Mouse (Mus musculus) forebrain, embryonic 14.5 days (tissue): ENCODE measurements at regions not wholly inside any gene's neighbourhood (a gene's known extent, or its start where the extent isn't known, plus 50 kb on each side); places are given as distances from the start of the nearest gene placed in this dataset.
A peak's percentile ranks its signal among the peaks of the same experiment; 100 is the strongest.
"Not testable (repeated sequence)": the region's sequence is repeated elsewhere in the genome, so short reads cannot be mapped to it uniquely, and the experiment has no call there.

Experiments used
- ATAC-seq: fragments of 200-750 bp; cut with Nextera tagmentation; 2 replicates; pipeline ENCODE4 v1.8.0; 2017; ENCODE audit warnings: mild to moderate bottlenecking, moderate library complexity
- DNase-seq: peaks from one replicate; pipeline ENCODE4 v3.0.0-alpha.2; 2015; ENCODE audit warnings: low spot score
- H3K27ac ChIP-seq: fragments of 300-500 bp; sonication (generic); 2 replicates; pipeline ENCODE4 v1.5.1; 2014; ENCODE audit warnings: low read depth, mild to moderate bottlenecking, control low read depth, low read length, moderate library complexity
- H3K27me3 ChIP-seq: fragments of 300-500 bp; sonication (generic); replicated peaks from 2 replicates; pipeline ENCODE4 v1.6.1; 2014; ENCODE audit warnings: low read length, control low read depth, mixed read lengths; ENCODE audit not compliant: control insufficient read depth, insufficient read depth
- H3K36me3 ChIP-seq: fragments of 300-500 bp; sonication (generic); 2 replicates; pipeline ENCODE4 v1.6.1; 2014; ENCODE audit warnings: low read length, control low read depth; ENCODE audit not compliant: control insufficient read depth, insufficient read depth
- H3K4me1 ChIP-seq: fragments of 300-500 bp; sonication (generic); 2 replicates; pipeline ENCODE4 v1.6.1; 2014; ENCODE audit warnings: antibody characterized with exemption, low read length, control low read depth; ENCODE audit not compliant: control insufficient read depth, insufficient read depth
- H3K4me2 ChIP-seq: fragments of 300-500 bp; sonication (generic); 2 replicates; pipeline ENCODE4 v1.6.1; 2014; ENCODE audit warnings: mild to moderate bottlenecking, control low read depth, low read length
- H3K4me3 ChIP-seq: fragments of 300-500 bp; sonication (generic); 2 replicates; pipeline ENCODE4 v1.5.1; 2014; ENCODE audit warnings: low read depth, low read length, control low read depth
- H3K9ac ChIP-seq: fragments of 300-500 bp; sonication (generic); 2 replicates; pipeline ENCODE4 v1.6.1; 2014; ENCODE audit warnings: mild to moderate bottlenecking, low read length, control low read depth, moderate library complexity
- H3K9me3 ChIP-seq: fragments of 300-500 bp; sonication (generic); replicated peaks from 2 replicates; pipeline ENCODE4 v1.6.1; 2016; ENCODE audit warnings: low read length, control low read depth, mixed read lengths; ENCODE audit not compliant: control insufficient read depth
- WGBS: fragments of 180-500 bp; shearing (Covaris S2); extraction: QIAGEN DNeasy Blood & Tissue Kit; methylation state at CpG from one replicate; pipeline ENCODE4 v1.1.7; 2014; 5-methylcytosine and 5-hydroxymethylcytosine counted together

GRCm38 (mm10) chr10:25632306-25632705 is 96.2 kb upstream of the Smlr1 start:
- no peak overlapping the region for H3K9ac ChIP-seq
- H3K4me3 ChIP-seq: no peak overlapping the region
- no peak overlapping the region for H3K4me2 ChIP-seq
- H3K27ac ChIP-seq: no peak overlapping the region
- 93% methylated on average over 7 of the region's 7 CpGs for WGBS
- H3K4me1 ChIP-seq: no peaks in the 10 kb centered on the region
- H3K36me3 ChIP-seq: no peaks in the 10 kb centered on the region
- ATAC-seq (no peak), DNase-seq (no peak)
- no peaks in the 10 kb centered on the region for H3K9me3 ChIP-seq
- no peaks in the 10 kb centered on the region for H3K27me3 ChIP-seq

GRCm38 (mm10) chr10:25622585-25622984 is 86.5 kb upstream of the Smlr1 start:
- no peak overlapping the region for H3K27ac ChIP-seq
- no peaks in the 10 kb centered on the region for H3K27me3 ChIP-seq
- no peaks in the 10 kb centered on the region for H3K9me3 ChIP-seq
- H3K36me3 ChIP-seq: no peaks in the 10 kb centered on the region
- ATAC-seq (0 out of 2 replicates have a peak, but pooled peaks have one; percentile 18), DNase-seq (no peak)
- WGBS: 68% methylated on average over 5 of the region's 5 CpGs
- no peak overlapping the region for H3K4me3 ChIP-seq
- no peak overlapping the region for H3K4me2 ChIP-seq
- H3K4me1 ChIP-seq: no peaks in the 10 kb centered on the region
- H3K9ac ChIP-seq: no peak overlapping the region

GRCm38 (mm10) chr10:25621747-25622134 is 85.7 kb upstream of the Smlr1 start:
- not testable (repeated sequence) for H3K4me1 ChIP-seq, H3K4me3 ChIP-seq, H3K9me3 ChIP-seq, H3K9ac ChIP-seq, H3K27ac ChIP-seq, H3K27me3 ChIP-seq, H3K36me3 ChIP-seq, DNase-seq
- peak; percentile 52; the same call in 1 of the 2 replicates for ATAC-seq
- 13% methylated on average over 1 of the region's 1 CpGs for WGBS
- peak overlapping the region; percentile 16; the same call in 1 of the 2 replicates for H3K4me2 ChIP-seq

GRCm38 (mm10) chr10:25620939-25621746 is 85.1 kb upstream of the Smlr1 start:
- WGBS: 28% methylated on average over 10 of the region's 10 CpGs
- no peaks in the 10 kb centered on the region for H3K9me3 ChIP-seq
- DNase-seq (peak; percentile 68), ATAC-seq (peak; percentile 81)
- no peak overlapping the region for H3K9ac ChIP-seq
- no peaks in the 10 kb centered on the region for H3K27me3 ChIP-seq
- no peak overlapping the region for H3K4me3 ChIP-seq
- H3K27ac ChIP-seq: no peak overlapping the region
- peak overlapping the region; percentile 16; the same call in 1 of the 2 replicates for H3K4me2 ChIP-seq
- no peaks in the 10 kb centered on the region for H3K36me3 ChIP-seq
- H3K4me1 ChIP-seq: no peaks in the 10 kb centered on the region

GRCm38 (mm10) chr10:25619702-25620101 is 83.6 kb upstream of the Smlr1 start:
- Histone ChIP-seq H3K27me3 (no peaks in the 10 kb centered on the region), H3K9ac (no peak overlapping the region), H3K9me3 (no peaks in the 10 kb centered on the region; the same call in 1 of the 2 replicates), H3K27ac (no peak overlapping the region), H3K4me3 (no peak overlapping the region), H3K4me2 (no peak overlapping the region), H3K4me1 (no peaks in the 10 kb centered on the region), H3K36me3 (no peaks in the 10 kb centered on the region)
- 86% methylated on average over 2 of the region's 2 CpGs for WGBS
- ATAC-seq: no peak
- DNase-seq: no peak

GRCm38 (mm10) chr10:25601471-25601870 is 65.4 kb upstream of the Smlr1 start:
- WGBS: 85% methylated on average over 2 of the region's 2 CpGs
- Histone ChIP-seq H3K4me3 (no peak overlapping the region), H3K27me3 (no peaks in the 10 kb centered on the region), H3K27ac (no peak overlapping the region), H3K36me3 (no peaks in the 10 kb centered on the region), H3K9me3 (no peaks in the 10 kb centered on the region), H3K4me2 (no peak overlapping the region), H3K9ac (no peak overlapping the region), H3K4me1 (no peaks in the 10 kb centered on the region)
- DNase-seq (no peak), ATAC-seq (no peak)

- Histone ChIP-seq H3K4me2 (no peak overlapping the region), H3K36me3 (no peaks in the 10 kb centered on the region), H3K27me3 (no peaks in the 10 kb centered on the region), H3K9me3 (no peaks in the 10 kb centered on the region), H3K9ac (no peak overlapping the region), H3K4me1 (no peaks in the 10 kb centered on the region), H3K27ac (no peak overlapping the region), H3K4me3 (no peak overlapping the region)
- ATAC-seq (no peak), DNase-seq (no peak)
- WGBS: 82% methylated on average over 2 of the region's 2 CpGs
Measured at GRCm38 (mm10) chr10:25589316-25589645, 53.2 kb upstream of the Smlr1 start.

GRCm38 (mm10) chr10:25588611-25589315 is 52.7 kb upstream of the Smlr1 start:
- H3K4me2 ChIP-seq: no peak overlapping the region
- WGBS: 79% methylated on average over 12 of the region's 12 CpGs
- H3K9ac ChIP-seq: no peak overlapping the region
- H3K27ac ChIP-seq: no peak overlapping the region
- no peak overlapping the region for H3K4me3 ChIP-seq
- ATAC-seq: no peak
- no peaks in the 10 kb centered on the region for H3K4me1 ChIP-seq
- H3K36me3 ChIP-seq: no peaks in the 10 kb centered on the region
- no peak for DNase-seq
- H3K27me3 ChIP-seq: no peaks in the 10 kb centered on the region
- H3K9me3 ChIP-seq: no peaks in the 10 kb centered on the region
